Mouse (Mus musculus) A20 (cell line): ENCODE measurements around the gene Prelid1.

Experiments used
- DNase-seq: peaks from one replicate; pipeline ENCODE4 v3.0.0-alpha.2; 2011; ENCODE audit warnings: low read depth, low spot score

The Prelid1 gene

GRCm38 (mm10) chr13:55332331-55332730 is 12.0 kb downstream of the Prelid1 start:
- DNase-seq = no peak

GRCm38 (mm10) chr13:55335701-55336100 is 15.4 kb downstream of the Prelid1 start:
- DNase-seq = no peak

GRCm38 (mm10) chr13:55337341-55337975 is 17.2 kb downstream of the Prelid1 start:
- DNase-seq = no peak

GRCm38 (mm10) chr13:55338131-55339054 is 18.1 kb downstream of the Prelid1 start:
- no peak for DNase-seq

- peak; percentile 65 for DNase-seq
These were observed 19.0 kb downstream of the Prelid1 start for GRCm38 (mm10) chr13:55339259-55339658.

- DNase-seq = no peak
These were observed 22.2 kb downstream of the Prelid1 start for GRCm38 (mm10) chr13:55342469-55342868.

GRCm38 (mm10) chr13:55344286-55344685 is 24.0 kb downstream of the Prelid1 start:
- no peak for DNase-seq

- DNase-seq = no peak
These were observed 26.4 kb downstream of the Prelid1 start for GRCm38 (mm10) chr13:55346745-55347144.

- no peak for DNase-seq
These were observed 40.8 kb downstream of the Prelid1 start for GRCm38 (mm10) chr13:55361145-55361544.

- DNase-seq = no peak
These were observed 41.7 kb downstream of the Prelid1 start for GRCm38 (mm10) chr13:55361974-55362452.

- peak; percentile 98 for DNase-seq
These were observed 42.3 kb downstream of the Prelid1 start, which contains the start of gene Lman2 for GRCm38 (mm10) chr13:55362453-55363060. Gene Lman2, minus strand, starts transcription at chr13:55362783.

- DNase-seq = peak; percentile 64
These were observed 48.1 kb downstream of the Prelid1 start for GRCm38 (mm10) chr13:55368401-55368800.

GRCm38 (mm10) chr13:55369531-55370114 is 49.3 kb downstream of the Prelid1 start, which contains the start of gene Rgs14:
Gene Rgs14, plus strand, starts transcription at chr13:55369732.
- DNase-seq = peak; percentile 89

- no peak for DNase-seq
These were observed 49.9 kb downstream of the Prelid1 start for GRCm38 (mm10) chr13:55370234-55370633.

GRCm38 (mm10) chr13:55371007-55371681 is 50.8 kb downstream of the Prelid1 start:
- no peak for DNase-seq

GRCm38 (mm10) chr13:55371740-55372139 is 51.4 kb downstream of the Prelid1 start:
- DNase-seq = no peak

GRCm38 (mm10) chr13:55374206-55374924 is 54.1 kb downstream of the Prelid1 start:
- DNase-seq = peak; percentile 71
